Mouse (Mus musculus): ENCODE results near the gene Aplnr.

Aplnr gene

DNA sequence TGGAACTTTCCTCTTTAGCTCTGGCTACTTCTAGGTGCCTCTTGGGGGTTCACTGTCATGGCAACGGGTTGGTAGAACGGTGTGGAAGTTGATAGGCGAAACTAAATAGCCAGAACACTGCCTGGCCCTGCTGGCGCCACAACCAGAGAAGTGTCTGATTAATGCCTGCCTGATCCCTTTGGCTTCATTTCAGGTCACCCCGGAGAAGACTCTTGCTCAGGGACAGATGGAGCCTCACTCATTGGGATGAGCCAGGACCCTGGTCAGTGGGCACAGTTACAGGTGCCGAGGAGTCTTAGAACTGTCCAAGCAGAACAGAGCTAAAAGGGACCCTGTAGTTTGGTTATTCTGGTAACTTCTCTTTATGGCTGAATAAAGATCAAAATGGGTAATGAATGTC is 37.5 kb downstream of the Aplnr start:
- no peak for DNase-seq (ENCODE audit: extremely low spot score, low read depth, low spot score)

DNA sequence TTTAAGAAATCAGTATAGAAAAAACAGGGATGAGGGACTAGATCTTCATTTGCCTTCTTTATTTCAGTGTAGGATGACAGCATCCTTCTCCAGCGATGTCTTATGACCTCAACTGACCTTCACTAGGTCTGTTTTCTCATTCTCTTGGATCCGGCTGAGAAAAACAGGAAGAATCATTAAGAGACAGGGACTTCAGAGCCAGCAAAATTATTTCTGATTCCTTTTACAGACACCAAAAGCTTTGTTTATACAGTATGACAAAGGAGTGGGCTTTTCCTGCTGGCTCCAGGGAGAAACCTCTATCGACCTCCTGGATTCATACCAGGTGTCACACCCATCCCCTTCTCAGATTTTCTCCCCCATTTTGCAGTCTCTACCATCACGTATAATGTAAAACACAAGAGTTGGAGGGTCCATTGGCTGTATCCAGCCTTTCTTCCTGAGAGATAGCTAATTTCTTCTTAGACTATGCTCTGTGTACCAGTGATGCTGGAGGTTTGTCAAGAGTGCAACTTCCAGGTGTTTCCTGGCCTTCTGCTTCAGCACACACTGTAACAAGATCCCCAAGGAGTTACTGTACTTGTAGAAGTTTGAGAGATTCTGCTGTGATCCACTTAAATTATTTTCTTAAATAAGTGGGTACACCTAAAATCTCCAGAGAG is 42.2 kb downstream of the Aplnr start:
- DNase-seq (ENCODE audit: extremely low spot score, low read depth, low spot score) = no peak

DNA sequence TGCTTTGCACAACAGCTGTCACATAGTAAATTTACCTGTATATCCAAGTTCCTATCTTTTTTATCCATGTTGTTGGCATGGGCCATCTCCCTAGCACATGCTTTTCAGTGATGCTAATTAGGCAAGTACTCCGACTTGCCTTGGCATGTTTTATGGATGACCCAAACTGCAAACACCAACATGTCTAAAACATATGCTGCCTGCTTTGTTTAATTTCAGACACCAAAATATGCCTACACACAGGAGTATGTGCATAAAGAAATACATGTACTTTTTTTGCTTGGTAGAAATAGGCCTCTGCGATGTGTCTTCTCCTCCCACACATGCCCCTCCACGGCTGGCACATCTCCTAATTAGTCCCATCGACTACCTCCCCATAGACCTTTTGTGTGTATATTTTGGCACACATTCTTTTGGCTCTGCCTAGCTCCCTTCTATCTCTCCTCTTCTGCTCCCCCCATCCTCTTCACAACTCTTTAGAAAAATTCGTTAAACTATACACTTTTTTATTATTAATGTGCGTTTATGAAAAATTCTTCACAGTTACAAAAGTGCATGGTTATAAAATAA is 51.6 kb downstream of the Aplnr start:
- no peak for DNase-seq (ENCODE audit: extremely low spot score, low read depth, low spot score)

All from hindlimb bud, embryonic 11.5 days (tissue).